Mouse (Mus musculus) CH12.LX (cell line): Measurements from ENCODE around the gene Gm45808. TPM values are rescaled to one million over a fixed set of nuclear protein-coding genes. Genes with fewer than 3 reads are reported as not detected.

Experiments used
- DNase-seq: peaks from one replicate; pipeline ENCODE4 v3.0.0-alpha.2; 2013; ENCODE audit errors: extremely low read depth
- H3K27ac ChIP-seq: 2 replicates; pipeline ENCODE4 v1.5.1; 2012; ENCODE audit warnings: low read depth, mild to moderate bottlenecking, control low read depth, moderate library complexity; ENCODE audit not compliant: insufficient read depth
- H3K27me3 ChIP-seq: replicated peaks from 2 replicates; pipeline ENCODE3; 2012; ENCODE audit warnings: inconsistent platforms
- H3K36me3 ChIP-seq, 2 experiments: replicated peaks in 1 of 2; 2 replicates each; pipeline versions ENCODE3 to v1.6.1; 2012; ENCODE audit warnings: inconsistent platforms in 1 of 2, low read length in 1 of 2, mild to moderate bottlenecking in 1 of 2, mixed read lengths in 1 of 2, moderate library complexity in 1 of 2; ENCODE audit not compliant: control insufficient read depth in 1 of 2, insufficient read depth in 1 of 2
- H3K4me1 ChIP-seq, 2 experiments: 2 replicates each; pipeline ENCODE4 v1.6.1; 2012; ENCODE audit warnings: inconsistent platforms in 1 of 2, moderate library complexity in 1 of 2; ENCODE audit not compliant: insufficient read depth in 2 of 2, control insufficient read depth in 1 of 2
- H3K4me2 ChIP-seq: 2 replicates; pipeline ENCODE4 v1.6.1; 2012; ENCODE audit warnings: low read depth, mild to moderate bottlenecking, control low read depth; ENCODE audit not compliant: poor library complexity, insufficient read depth, severe bottlenecking
- H3K4me3 ChIP-seq, 3 experiments: fragments of 150-350 bp in 1 of 3; sonication (generic) in 1 of 3; replicated peaks in 1 of 3; 2 replicates each; pipeline versions ENCODE3 to v1.5.1; 2011 to 2012; ENCODE audit warnings: low read depth in 2 of 3, low read length in 2 of 3, mild to moderate bottlenecking in 2 of 3, moderate library complexity in 2 of 3, control low read depth in 1 of 3, improper control_type of control experiment in 1 of 3, inconsistent platforms in 1 of 3, mixed read lengths in 1 of 3; ENCODE audit not compliant: poor library complexity in 1 of 3
- H3K79me2 ChIP-seq: replicated peaks from 2 replicates; pipeline ENCODE4 v1.6.1; 2012; ENCODE audit warnings: mild to moderate bottlenecking, moderate library complexity; ENCODE audit not compliant: control insufficient read depth, poor library complexity, insufficient read depth, severe bottlenecking; ENCODE audit errors: extremely low read depth
- H3K9ac ChIP-seq: 2 replicates; pipeline ENCODE4 v1.6.1; 2012; ENCODE audit warnings: low read depth, mild to moderate bottlenecking, control low read depth, moderate library complexity; ENCODE audit not compliant: insufficient read depth
- H3K9me3 ChIP-seq: replicated peaks from 2 replicates; pipeline ENCODE3; 2012; ENCODE audit warnings: low read length, inconsistent platforms, mixed read lengths
- BHLHE40 ChIP-seq: IDR thresholded peaks from 2 replicates; pipeline ENCODE4 v1.6.1; 2011; ENCODE audit warnings: mild to moderate bottlenecking, low read depth, low read length, improper control_type of control experiment
- CHD1 ChIP-seq: IDR thresholded peaks from 2 replicates; pipeline ENCODE4 v1.6.1; 2012; ENCODE audit warnings: low read depth, low read length, improper control_type of control experiment, inconsistent platforms
- CHD2 ChIP-seq: IDR thresholded peaks from 2 replicates; pipeline ENCODE4 v1.6.1; 2011; ENCODE audit warnings: low read length, improper control_type of control experiment
- CTCF ChIP-seq, 2 experiments: IDR thresholded peaks in 1 of 2; conservative IDR thresholded peaks in 1 of 2; 2 replicates each; pipeline ENCODE4 v1.5.1; 2011 to 2012; ENCODE audit warnings: low read depth in 2 of 2, low read length in 2 of 2, improper control_type of control experiment in 1 of 2, inconsistent platforms in 1 of 2, mild to moderate bottlenecking in 1 of 2, moderate library complexity in 1 of 2
- ELF1 ChIP-seq: IDR thresholded peaks from 2 replicates; pipeline ENCODE4 v1.6.1; 2014; ENCODE audit warnings: low read depth, mild to moderate bottlenecking, inconsistent platforms, low read length, improper control_type of control experiment
- EP300 ChIP-seq: IDR thresholded peaks from 2 replicates; pipeline ENCODE4 v1.6.1; 2011; ENCODE audit warnings: low read length, improper control_type of control experiment
- ETS1 ChIP-seq: conservative IDR thresholded peaks from 2 replicates; pipeline ENCODE4 v1.6.1; 2012; ENCODE audit warnings: low read depth, mild to moderate bottlenecking, inconsistent platforms, low read length, improper control_type of control experiment, moderate library complexity
- GABPA ChIP-seq: IDR thresholded peaks from 2 replicates; pipeline ENCODE4 v1.6.1; 2012; ENCODE audit warnings: low read depth, low read length, improper control_type of control experiment, inconsistent platforms; ENCODE audit not compliant: insufficient replicate concordance
- HCFC1 ChIP-seq: IDR thresholded peaks from 2 replicates; pipeline ENCODE4 v1.6.1; 2012; ENCODE audit warnings: low read depth, mild to moderate bottlenecking, inconsistent platforms, low read length, improper control_type of control experiment
- JUND ChIP-seq: conservative IDR thresholded peaks from 2 replicates; pipeline ENCODE4 v1.6.1; 2011; ENCODE audit warnings: low read depth, low read length, improper control_type of control experiment
- KAT2A ChIP-seq: IDR thresholded peaks from 2 replicates; pipeline ENCODE4 v1.6.1; 2012; ENCODE audit warnings: low read length, improper control_type of control experiment, inconsistent platforms; ENCODE audit not compliant: insufficient replicate concordance
- MAZ ChIP-seq: IDR thresholded peaks from 2 replicates; pipeline ENCODE4 v1.6.1; 2012; ENCODE audit warnings: low read depth, mild to moderate bottlenecking, inconsistent platforms, low read length, improper control_type of control experiment, moderate library complexity
- MXI1 ChIP-seq: IDR thresholded peaks from 2 replicates; pipeline ENCODE4 v1.6.1; 2011; ENCODE audit warnings: mild to moderate bottlenecking, low read depth, low read length, improper control_type of control experiment
- MYC ChIP-seq: IDR thresholded peaks from 2 replicates; pipeline ENCODE4 v1.6.1; 2011; ENCODE audit warnings: low read depth, mild to moderate bottlenecking, improper control_type of control experiment, low read length
- NRF1 ChIP-seq: IDR thresholded peaks from 2 replicates; pipeline ENCODE4 v1.6.1; 2014; ENCODE audit warnings: low read depth, mild to moderate bottlenecking, inconsistent platforms, low read length, improper control_type of control experiment, moderate library complexity
- PAX5 ChIP-seq: IDR thresholded peaks from 2 replicates; pipeline ENCODE4 v1.6.1; 2012; ENCODE audit warnings: low read length, inconsistent platforms, mixed read lengths
- POLR2A ChIP-seq: IDR thresholded peaks from 2 replicates; pipeline ENCODE4 v1.6.1; 2011; ENCODE audit warnings: low read depth, mild to moderate bottlenecking, improper control_type of control experiment, low read length
- POLR2AphosphoS2 ChIP-seq: IDR thresholded peaks from 2 replicates; pipeline ENCODE4 v1.6.1; 2011; ENCODE audit warnings: low read depth, low read length, improper control_type of control experiment
- RAD21 ChIP-seq: IDR thresholded peaks from 2 replicates; pipeline ENCODE4 v1.6.1; 2011; ENCODE audit warnings: low read depth, mild to moderate bottlenecking, low read length, improper control_type of control experiment, moderate library complexity
- RCOR1 ChIP-seq: conservative IDR thresholded peaks from 2 replicates; pipeline ENCODE4 v1.6.1; 2012; ENCODE audit warnings: low read depth, mild to moderate bottlenecking, inconsistent platforms, low read length, improper control_type of control experiment
- SMC3 ChIP-seq: IDR thresholded peaks from 2 replicates; pipeline ENCODE4 v1.6.1; 2011; ENCODE audit warnings: low read depth, low read length, improper control_type of control experiment
- TCF12 ChIP-seq: IDR thresholded peaks from 2 replicates; pipeline ENCODE4 v1.6.1; 2014; ENCODE audit warnings: low read depth, mild to moderate bottlenecking, inconsistent platforms, low read length, improper control_type of control experiment
- USF2 ChIP-seq: conservative IDR thresholded peaks from 2 replicates; pipeline ENCODE4 v1.6.1; 2011; ENCODE audit warnings: low read depth, low read length, improper control_type of control experiment
- ZC3H11A ChIP-seq: IDR thresholded peaks from 2 replicates; pipeline ENCODE4 v1.6.1; 2012; ENCODE audit warnings: low read depth, mild to moderate bottlenecking, inconsistent platforms, low read length, improper control_type of control experiment
- ZKSCAN1 ChIP-seq: IDR thresholded peaks from 2 replicates; pipeline ENCODE4 v1.6.1; 2012; ENCODE audit warnings: low read depth, inconsistent platforms, low read length, improper control_type of control experiment, borderline replicate concordance
- ZMIZ1 ChIP-seq: IDR thresholded peaks from 2 replicates; pipeline ENCODE4 v1.6.1; 2012; ENCODE audit warnings: low read depth, mild to moderate bottlenecking, inconsistent platforms, low read length, improper control_type of control experiment
- dilution Hi-C: fragments of 300-500 bp; cut with MboI; formaldehyde crosslinking; loops from 2 replicates; pipeline ENCODE4 v1.14.3; 2020; ENCODE audit warnings: low sequenced_read_pairs; ENCODE audit not compliant: extremely low pct_unique_long_range_greater_than_20kb, extremely low pct_ligation_motif_present
- in situ Hi-C: fragments of 300-500 bp; cut with MboI; formaldehyde crosslinking; loops from 3 replicates; pipeline ENCODE4 v1.14.3; 2019; ENCODE audit warnings: low sequenced_read_pairs, low pct_ligation_motif_present, low pct_unique_long_range_greater_than_20kb, mixed read lengths
- polyA plus RNA-seq: library from polyadenylated mRNA; unstranded; fragments of >175 nt; gene quantifications from 2 replicates; pipeline ENCODE4 v1.2.1, GENCODE M21; 2012; ENCODE audit warnings: low read depth; ENCODE audit not compliant: insufficient read length
- total RNA-seq, 2 experiments: library from RNA; depleted of rRNA; stranded (reverse); fragments of 300-350 nt in 1 of 2; fragments of >200 nt in 1 of 2; gene quantifications; 2 replicates each; pipeline ENCODE4 v1.2.3; 2012 to 2014

Gm45808 gene
- total and polyA plus RNA-seq, 3 experiments: 0.85 to 5.0 TPM; not detected in 1

GRCm38 (mm10) chr7:45521728-45522184, 35.1 kb upstream of the Gm45808 start:
- Histone ChIP-seq H3K4me3 (peak overlapping the region; percentile 8 to 48 (median 43)), H3K4me2 (no peak overlapping the region), H3K27me3 (no peaks in the 10 kb centered on the region), H3K9ac (no peak overlapping the region), H3K79me2 (peaks cover 24% of the 10 kb centered on the region), H3K9me3 (no peaks in the 10 kb centered on the region), H3K27ac (peak overlapping the region; percentile 43), H3K36me3 (peaks cover 19 to 29% of the 10 kb centered on the region in 2 experiments), H3K4me1 (peaks cover 7 to 33% of the 10 kb centered on the region in 2 experiments)
- peak; percentile 73 for DNase-seq
- in situ Hi-C loops (loop anchor here (10.0 kb wide), 1 partner anchor 63 kb away; no protein-coding TSS in a partner anchor), dilution Hi-C loops (no loop called here)
- TF ChIP-seq ZMIZ1 (no peak), SMC3 (no peak), RAD21 (no peak; the same call in none of the 2 replicates), CHD2 (0 out of 2 replicates have a peak, but pooled peaks have one; percentile 28), GABPA (peak; percentile 6; the same call in 1 of the 2 replicates), BHLHE40 (peak; percentile 73), POLR2A (peak; percentile 38; the same call in 1 of the 2 replicates), POLR2AphosphoS2 (no peak), NRF1 (peak; percentile 34; the same call in 1 of the 2 replicates), CTCF (conservative IDR thresholded peaks at IDR 0.05 in 1 of 2, IDR thresholded peaks at IDR 0.05 in 1 of 2; ENCODE audit: low read depth in 2 of 2, low read length in 2 of 2) (peak in 1 of 2 experiments; percentile 29; a peak in 1 of 4 replicates), MAZ (0 out of 2 replicates have a peak, but pooled peaks have one; percentile 24), HCFC1 (peak; percentile 94), KAT2A (peak; percentile 82; the same call in 1 of the 2 replicates), ELF1 (peak; percentile 71; the same call in 1 of the 2 replicates), TCF12 (no peak)

GRCm38 (mm10) chr7:45520605-45521004, 34.0 kb upstream of the Gm45808 start:
- TF ChIP-seq ZKSCAN1 (no peak), GABPA (no peak), EP300 (no peak), TCF12 (no peak), MYC (no peak), HCFC1 (no peak), ZMIZ1 (no peak), CHD2 (no peak), MXI1 (no peak), ZC3H11A (no peak), USF2 (no peak), RCOR1 (no peak), CHD1 (no peak), KAT2A (no peak), SMC3 (no peak), PAX5 (no peak), ETS1 (no peak), JUND (no peak), RAD21 (no peak)
- TF ChIP-seq, all 38 proteins: peak for 0
- Histone ChIP-seq H3K9ac (no peak overlapping the region), H3K36me3 (peaks cover 19 to 29% of the 10 kb centered on the region in 2 experiments), H3K79me2 (peaks cover 24% of the 10 kb centered on the region), H3K27ac (no peak overlapping the region), H3K4me2 (no peak overlapping the region), H3K4me3 (no peak overlapping the region), H3K4me1 (peaks cover 7 to 33% of the 10 kb centered on the region in 2 experiments), H3K27me3 (no peaks in the 10 kb centered on the region), H3K9me3 (no peaks in the 10 kb centered on the region)
- in situ Hi-C loops (loop anchor here (10.0 kb wide), 1 partner anchor 64 kb away; no protein-coding TSS in a partner anchor), dilution Hi-C loops (no loop called here)
- DNase-seq: no peak
